Mouse (Mus musculus): ENCODE results near the gene Chst8. TPM values are rescaled to one million over a fixed set of nuclear protein-coding genes. Genes with fewer than 3 reads are reported as not detected.

Chst8 gene
- polyA plus RNA-seq, 1 experiment from 2014 or later = 0.75 TPM

DNA sequence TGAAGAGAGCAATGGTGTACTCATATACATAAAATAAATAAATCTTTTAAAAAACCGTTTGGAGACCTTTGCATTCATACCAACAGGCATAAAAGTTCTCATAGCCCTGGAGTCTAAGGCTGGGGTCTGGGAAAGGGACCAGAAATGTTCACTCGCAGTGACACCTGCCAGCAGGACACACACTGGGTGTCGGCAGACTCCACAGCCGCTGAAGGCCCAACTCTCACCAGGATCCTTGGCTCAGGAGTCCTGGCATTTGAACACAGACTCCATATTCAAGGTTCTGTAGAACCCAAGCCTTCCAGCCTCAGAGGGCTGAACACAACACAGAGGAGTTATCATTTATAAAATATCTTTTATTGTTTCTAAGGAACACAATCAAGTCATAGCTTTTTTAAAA lies 175.8 kb downstream of the Chst8 start:
- no peak overlapping the region for H3K27ac ChIP-seq (ENCODE audit: low read length)
- H3K9ac ChIP-seq (ENCODE audit: low read length) = no peak overlapping the region
- H3K9me3 ChIP-seq (replicated peaks; ENCODE audit: control insufficient read depth, low read length) = no peaks in the 10 kb centered on the region
- no peaks in the 10 kb centered on the region for H3K27me3 ChIP-seq (ENCODE audit: control insufficient read depth, insufficient read depth, low read length)
- no peak for ATAC-seq (replicated peaks; ENCODE audit: extremely low read depth, insufficient read depth, low FRiP score)
- no peak overlapping the region for H3K4me3 ChIP-seq (ENCODE audit: low read length)
- WGBS = 80% methylated on average over 4 of the region's 4 CpGs
- no peaks in the 10 kb centered on the region for H3K36me3 ChIP-seq (ENCODE audit: control insufficient read depth, insufficient read depth)
- no peak overlapping the region for H3K4me2 ChIP-seq (ENCODE audit: low read depth, low read length)
- H3K4me1 ChIP-seq (ENCODE audit: control insufficient read depth, insufficient read depth, low read length) = no peaks in the 10 kb centered on the region

DNA sequence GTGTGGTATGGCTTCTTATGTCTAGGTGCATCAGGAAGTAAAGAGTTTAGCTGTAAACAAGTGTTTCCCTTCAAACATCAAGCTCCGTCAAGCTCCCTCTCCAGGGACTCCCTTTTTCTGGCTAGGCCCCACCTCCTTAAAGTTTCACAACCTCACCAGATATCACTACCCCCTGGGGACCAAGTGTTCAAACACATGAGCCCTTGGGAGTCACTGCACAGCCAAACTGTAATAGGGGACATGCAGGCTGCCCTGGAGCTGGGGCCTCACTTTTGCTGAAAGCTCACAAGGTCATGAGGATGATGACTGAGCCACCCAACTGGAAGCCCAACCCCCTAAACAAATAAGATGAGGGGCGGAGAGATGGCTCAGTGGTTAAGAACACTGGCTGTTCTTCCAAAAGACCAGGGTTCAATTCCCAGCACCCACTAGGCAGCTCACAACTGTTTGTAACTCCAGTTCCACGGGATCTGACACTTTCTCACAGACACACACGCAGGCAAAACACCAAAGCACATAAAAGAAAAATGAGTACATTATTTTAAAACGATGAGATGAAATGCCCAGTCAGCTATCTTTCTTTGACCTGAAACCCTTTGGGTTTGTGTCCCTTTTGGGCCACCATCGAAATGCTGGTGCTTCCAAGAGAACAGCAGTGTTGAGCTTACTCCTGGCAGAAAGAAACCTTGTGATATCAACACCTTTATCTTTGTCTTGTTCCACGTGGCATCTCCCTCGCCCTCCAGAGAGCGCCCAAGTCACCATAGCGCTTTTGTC lies 179.4 kb downstream of the Chst8 start:
- no peak for ATAC-seq (replicated peaks; ENCODE audit: extremely low read depth, insufficient read depth, low FRiP score)
- 73% methylated on average over 10 of the region's 10 CpGs for WGBS
- no peak overlapping the region for H3K4me2 ChIP-seq (ENCODE audit: low read depth, low read length)

GRCm38 (mm10) chr7:34630211-34631085 lies 182.1 kb downstream of the Chst8 start:
- peak overlapping the region; percentile 63 for H3K9ac ChIP-seq (ENCODE audit: low read length)
- 2% methylated on average over 34 of the region's 34 CpGs for WGBS
- ATAC-seq (replicated peaks; ENCODE audit: extremely low read depth, insufficient read depth, low FRiP score) = peak; percentile 78
- H3K36me3 ChIP-seq (ENCODE audit: control insufficient read depth, insufficient read depth) = no peaks in the 10 kb centered on the region
- peak overlapping the region; percentile 66 for H3K27ac ChIP-seq (ENCODE audit: low read length)
- no peaks in the 10 kb centered on the region for H3K27me3 ChIP-seq (ENCODE audit: control insufficient read depth, insufficient read depth, low read length)
- H3K4me1 ChIP-seq (ENCODE audit: control insufficient read depth, insufficient read depth, low read length) = peaks cover 9% of the 10 kb centered on the region; the same call in 1 of the 2 replicates
- H3K9me3 ChIP-seq (replicated peaks; ENCODE audit: control insufficient read depth, low read length) = no peaks in the 10 kb centered on the region
- H3K4me3 ChIP-seq (ENCODE audit: low read length) = peak overlapping the region; percentile 53
- H3K4me2 ChIP-seq (ENCODE audit: low read depth, low read length) = peak overlapping the region; percentile 78

More for the DNA sequence above, 179.4 kb downstream of the Chst8 start:
- Histone ChIP-seq H3K4me1 (ENCODE audit: control insufficient read depth, insufficient read depth, low read length) (peaks cover 9% of the 10 kb centered on the region; the same call in 1 of the 2 replicates), H3K27ac (ENCODE audit: low read length) (no peak overlapping the region), H3K36me3 (ENCODE audit: control insufficient read depth, insufficient read depth) (no peaks in the 10 kb centered on the region), H3K9ac (ENCODE audit: low read length) (no peak overlapping the region), H3K4me3 (ENCODE audit: low read length) (no peak overlapping the region), H3K9me3 (replicated peaks; ENCODE audit: control insufficient read depth, low read length) (no peaks in the 10 kb centered on the region), H3K27me3 (ENCODE audit: control insufficient read depth, insufficient read depth, low read length) (no peaks in the 10 kb centered on the region)

- 0 out of 2 replicates have a peak, but pooled peaks have one; percentile 8 for ATAC-seq (replicated peaks; ENCODE audit: extremely low read depth, insufficient read depth, low FRiP score)
Observed at GRCm38 (mm10) chr7:34629702-34630210, 182.8 kb downstream of the Chst8 start.

More at GRCm38 (mm10) chr7:34629702-34630210, 182.8 kb downstream of the Chst8 start:
- Histone ChIP-seq H3K27ac (ENCODE audit: low read length) (peak overlapping the region; percentile 66), H3K9ac (ENCODE audit: low read length) (peak overlapping the region; percentile 63), H3K27me3 (ENCODE audit: control insufficient read depth, insufficient read depth, low read length) (no peaks in the 10 kb centered on the region), H3K36me3 (ENCODE audit: control insufficient read depth, insufficient read depth) (no peaks in the 10 kb centered on the region), H3K4me1 (ENCODE audit: control insufficient read depth, insufficient read depth, low read length) (peaks cover 9% of the 10 kb centered on the region; the same call in 1 of the 2 replicates), H3K4me2 (ENCODE audit: low read depth, low read length) (peak overlapping the region; percentile 78), H3K4me3 (ENCODE audit: low read length) (peak overlapping the region; percentile 53), H3K9me3 (replicated peaks; ENCODE audit: control insufficient read depth, low read length) (no peaks in the 10 kb centered on the region)
- 59% methylated on average over 8 of the region's 8 CpGs for WGBS

Other genes starting within 250 kb of the Chst8 start
- 3.2 and 4.2 TPM in 2 replicates for gene Kctd15, start 156.0 kb downstream of the Chst8 start, polyA plus RNA-seq (2015; fragmentation: Nextera tagmentation; extraction: Ambion mirVana)
- 48.7 and 52.0 TPM in 2 replicates for gene Pepd, start 99.7 kb upstream of the Chst8 start, polyA plus RNA-seq (2015; fragmentation: Nextera tagmentation; extraction: Ambion mirVana)
- gene Cebpg, start 243.9 kb upstream of the Chst8 start, polyA plus RNA-seq (2015; fragmentation: Nextera tagmentation; extraction: Ambion mirVana) = 19.7 and 19.8 TPM in 2 replicates

All from heart, embryonic 16.5 days (tissue).